Mouse (Mus musculus): Measurements from ENCODE around the gene Grik4. TPM values are rescaled to one million over a fixed set of nuclear protein-coding genes. Genes with fewer than 3 reads are reported as not detected.

Grik4 gene
- total and polyA plus RNA-seq, 2 experiments = under 0.01 to 0.09 TPM

GRCm38 (mm10) chr9:42728472-42728871 lies 215.8 kb downstream of the Grik4 start:
- H3K27me3 ChIP-seq (ENCODE audit: control insufficient read depth, insufficient read depth, low read length) = no peaks in the 10 kb centered on the region
- 92% methylated on average over 6 of the region's 6 CpGs for WGBS
- no peak overlapping the region for H3K27ac ChIP-seq (replicated peaks; ENCODE audit: insufficient read depth, low read depth, low read length)
- DNase-seq (ENCODE audit: extremely low read depth, low read depth, low spot score) = no peak
- H3K4me3 ChIP-seq (ENCODE audit: insufficient read depth, low read depth, low read length) = no peak overlapping the region
- no peaks in the 10 kb centered on the region for H3K79me2 ChIP-seq (ENCODE audit: control insufficient read depth, insufficient read depth, low read length)
- TF ChIP-seq CTCF (IDR thresholded peaks at IDR 0.05; ENCODE audit: low read depth, low read length) (no peak), POLR2A (IDR thresholded peaks at IDR 0.05; ENCODE audit: extremely low read depth, insufficient read depth, low read length) (no peak)
- no peak overlapping the region for H3K9ac ChIP-seq (ENCODE audit: low read depth, low read length)
- no peaks in the 10 kb centered on the region for H3K36me3 ChIP-seq (ENCODE audit: control insufficient read depth, insufficient read depth, low read length)
- H3K4me1 ChIP-seq (ENCODE audit: control insufficient read depth, insufficient read depth, low read length) = peaks cover 5% of the 10 kb centered on the region; the same call in 1 of the 2 replicates

- no peaks in the 10 kb centered on the region for H3K27me3 ChIP-seq (ENCODE audit: control insufficient read depth, insufficient read depth, low read length)
- H3K79me2 ChIP-seq (ENCODE audit: control insufficient read depth, insufficient read depth, low read length) = no peaks in the 10 kb centered on the region
- H3K4me1 ChIP-seq (ENCODE audit: control insufficient read depth, insufficient read depth, low read length) = peaks cover 5% of the 10 kb centered on the region; the same call in 1 of the 2 replicates
- 26% methylated on average over 6 of the region's 6 CpGs for WGBS
- peak; percentile 80 for DNase-seq (ENCODE audit: extremely low read depth, low read depth, low spot score)
- H3K9ac ChIP-seq (ENCODE audit: low read depth, low read length) = no peak overlapping the region
- H3K27ac ChIP-seq (replicated peaks; ENCODE audit: insufficient read depth, low read depth, low read length) = no peak overlapping the region
- H3K4me3 ChIP-seq (ENCODE audit: insufficient read depth, low read depth, low read length) = no peak overlapping the region
- H3K36me3 ChIP-seq (ENCODE audit: control insufficient read depth, insufficient read depth, low read length) = no peaks in the 10 kb centered on the region
- no peak for TF ChIP-seq CTCF (IDR thresholded peaks at IDR 0.05; ENCODE audit: low read depth, low read length)
- TF ChIP-seq POLR2A (IDR thresholded peaks at IDR 0.05; ENCODE audit: extremely low read depth, insufficient read depth, low read length) = no peak
Measured at GRCm38 (mm10) chr9:42727661-42728060, 216.6 kb downstream of the Grik4 start.

- Histone ChIP-seq H3K79me2 (ENCODE audit: control insufficient read depth, insufficient read depth, low read length) (no peaks in the 10 kb centered on the region), H3K9ac (ENCODE audit: low read depth, low read length) (no peak overlapping the region), H3K4me1 (ENCODE audit: control insufficient read depth, insufficient read depth, low read length) (peaks cover 5% of the 10 kb centered on the region; the same call in 1 of the 2 replicates), H3K36me3 (ENCODE audit: control insufficient read depth, insufficient read depth, low read length) (no peaks in the 10 kb centered on the region), H3K27me3 (ENCODE audit: control insufficient read depth, insufficient read depth, low read length) (no peaks in the 10 kb centered on the region), H3K4me3 (ENCODE audit: insufficient read depth, low read depth, low read length) (no peak overlapping the region), H3K27ac (replicated peaks; ENCODE audit: insufficient read depth, low read depth, low read length) (no peak overlapping the region)
- TF ChIP-seq POLR2A (IDR thresholded peaks at IDR 0.05; ENCODE audit: extremely low read depth, insufficient read depth, low read length) (no peak), CTCF (IDR thresholded peaks at IDR 0.05; ENCODE audit: low read depth, low read length) (no peak)
- no peak for DNase-seq (ENCODE audit: extremely low read depth, low read depth, low spot score)
- WGBS = 51% methylated on average over 5 of the region's 5 CpGs
Measured at GRCm38 (mm10) chr9:42727186-42727585, 217.1 kb downstream of the Grik4 start.

- no peak for TF ChIP-seq POLR2A (IDR thresholded peaks at IDR 0.05; ENCODE audit: extremely low read depth, insufficient read depth, low read length)
- no peak for TF ChIP-seq CTCF (IDR thresholded peaks at IDR 0.05; ENCODE audit: low read depth, low read length)
- H3K79me2 ChIP-seq (ENCODE audit: control insufficient read depth, insufficient read depth, low read length) = no peaks in the 10 kb centered on the region
- H3K4me1 ChIP-seq (ENCODE audit: control insufficient read depth, insufficient read depth, low read length) = peaks cover 5% of the 10 kb centered on the region; the same call in 1 of the 2 replicates
- H3K4me3 ChIP-seq (ENCODE audit: insufficient read depth, low read depth, low read length) = no peak overlapping the region
- peak; percentile 26 for DNase-seq (ENCODE audit: extremely low read depth, low read depth, low spot score)
- WGBS = 64% methylated on average over 7 of the region's 7 CpGs
- H3K27ac ChIP-seq (replicated peaks; ENCODE audit: insufficient read depth, low read depth, low read length) = no peak overlapping the region
- H3K27me3 ChIP-seq (ENCODE audit: control insufficient read depth, insufficient read depth, low read length) = no peaks in the 10 kb centered on the region
- H3K36me3 ChIP-seq (ENCODE audit: control insufficient read depth, insufficient read depth, low read length) = no peaks in the 10 kb centered on the region
- no peak overlapping the region for H3K9ac ChIP-seq (ENCODE audit: low read depth, low read length)
Measured at GRCm38 (mm10) chr9:42724099-42724498, 220.2 kb downstream of the Grik4 start.

GRCm38 (mm10) chr9:42722501-42722900 lies 221.8 kb downstream of the Grik4 start:
- DNase-seq (ENCODE audit: extremely low read depth, low read depth, low spot score) = no peak
- 66% methylated on average over 4 of the region's 4 CpGs for WGBS
- H3K9ac ChIP-seq (ENCODE audit: low read depth, low read length) = no peak overlapping the region

GRCm38 (mm10) chr9:42721718-42722117 lies 222.6 kb downstream of the Grik4 start:
- no peaks in the 10 kb centered on the region for H3K27me3 ChIP-seq (ENCODE audit: control insufficient read depth, insufficient read depth, low read length)
- WGBS = 93% methylated on average over 9 of the region's 9 CpGs
- no peaks in the 10 kb centered on the region for H3K4me1 ChIP-seq (ENCODE audit: control insufficient read depth, insufficient read depth, low read length)

More at GRCm38 (mm10) chr9:42722501-42722900, 221.8 kb downstream of the Grik4 start:
- no peaks in the 10 kb centered on the region for H3K36me3 ChIP-seq (ENCODE audit: control insufficient read depth, insufficient read depth, low read length)
- no peaks in the 10 kb centered on the region for H3K79me2 ChIP-seq (ENCODE audit: control insufficient read depth, insufficient read depth, low read length)
- H3K27ac ChIP-seq (replicated peaks; ENCODE audit: insufficient read depth, low read depth, low read length) = no peak overlapping the region
- no peak for TF ChIP-seq CTCF (IDR thresholded peaks at IDR 0.05; ENCODE audit: low read depth, low read length)
- no peak for TF ChIP-seq POLR2A (IDR thresholded peaks at IDR 0.05; ENCODE audit: extremely low read depth, insufficient read depth, low read length)
- no peaks in the 10 kb centered on the region for H3K27me3 ChIP-seq (ENCODE audit: control insufficient read depth, insufficient read depth, low read length)
- no peak overlapping the region for H3K4me3 ChIP-seq (ENCODE audit: insufficient read depth, low read depth, low read length)
- peaks cover 2% of the 10 kb centered on the region; the same call in 1 of the 2 replicates for H3K4me1 ChIP-seq (ENCODE audit: control insufficient read depth, insufficient read depth, low read length)

More at GRCm38 (mm10) chr9:42721718-42722117, 222.6 kb downstream of the Grik4 start:
- Histone ChIP-seq H3K36me3 (ENCODE audit: control insufficient read depth, insufficient read depth, low read length) (no peaks in the 10 kb centered on the region), H3K4me3 (ENCODE audit: insufficient read depth, low read depth, low read length) (no peak overlapping the region), H3K79me2 (ENCODE audit: control insufficient read depth, insufficient read depth, low read length) (no peaks in the 10 kb centered on the region), H3K27ac (replicated peaks; ENCODE audit: insufficient read depth, low read depth, low read length) (no peak overlapping the region), H3K9ac (ENCODE audit: low read depth, low read length) (no peak overlapping the region)
- TF ChIP-seq POLR2A (IDR thresholded peaks at IDR 0.05; ENCODE audit: extremely low read depth, insufficient read depth, low read length) = no peak
- TF ChIP-seq CTCF (IDR thresholded peaks at IDR 0.05; ENCODE audit: low read depth, low read length) = no peak
- no peak for DNase-seq (ENCODE audit: extremely low read depth, low read depth, low spot score)

Measured in liver, adult 2 months (tissue).